Mouse (Mus musculus) mammary gland, adult 2 months (tissue): Measurements from ENCODE around the gene Sned1. TPM values are rescaled to one million over a fixed set of nuclear protein-coding genes. Genes with fewer than 3 reads are reported as not detected.

ENCODE experiments used
- polyA plus RNA-seq: library from polyadenylated mRNA; depleted of rRNA; stranded (reverse); fragments of >200 nt; gene quantifications from 2 replicates; pipeline ENCODE4 v1.2.3, GENCODE M21; 2012; ENCODE audit warnings: low replicate concordance; rRNA removed

The Sned1 gene
- 33.3 and 46.3 TPM in 2 replicates for polyA plus RNA-seq

DNA sequence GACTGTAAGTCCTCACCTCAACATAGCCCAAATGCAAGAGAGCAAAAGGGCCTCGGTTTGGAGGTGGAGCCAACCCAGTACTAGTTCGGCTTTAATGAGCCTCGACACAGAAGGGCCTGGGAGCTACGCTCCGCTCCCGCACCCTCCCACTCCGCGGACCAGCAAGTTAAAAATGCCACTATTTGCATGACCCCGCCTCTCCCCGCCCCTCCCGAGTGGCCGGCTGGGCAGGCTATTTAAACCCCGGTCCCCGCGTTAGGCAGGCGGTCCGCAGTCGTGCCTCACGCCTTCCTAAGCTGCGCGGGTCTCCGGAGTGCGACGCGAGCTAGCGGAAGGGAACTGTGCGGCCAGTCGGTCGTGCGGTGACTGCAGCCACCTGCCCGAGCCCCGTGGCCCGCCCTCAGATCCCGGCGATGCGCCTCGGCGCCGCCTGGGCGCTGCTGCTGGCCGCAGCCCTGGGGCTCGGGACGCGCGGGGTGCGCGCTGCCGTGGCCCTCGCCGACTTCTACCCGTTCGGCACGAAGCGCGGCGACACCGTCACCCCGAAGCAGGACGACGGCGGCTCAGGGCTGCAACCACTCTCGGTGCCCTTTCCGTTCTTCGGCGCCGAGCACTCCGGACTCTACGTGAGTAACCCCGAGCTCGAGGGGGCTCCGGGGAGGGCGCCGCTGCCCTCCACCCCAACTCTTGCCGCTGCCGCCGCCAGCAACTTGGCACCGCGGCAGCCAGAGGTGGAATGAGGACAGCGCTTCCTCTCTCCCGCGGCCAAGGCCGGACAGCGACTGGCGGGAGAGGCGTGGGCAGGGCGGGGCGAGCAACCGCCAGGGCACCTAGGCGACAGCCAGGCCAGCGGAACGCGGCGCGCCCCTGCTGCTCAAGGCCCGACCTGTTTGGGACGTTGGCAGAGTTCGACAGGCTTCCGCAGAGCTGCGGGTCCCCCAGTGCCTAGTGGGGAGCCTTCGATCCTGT lies at the start of gene Sned1:
Gene Sned1, plus strand, starts transcription at position 266 of the 969 bp plus-strand sequence.

DNA sequence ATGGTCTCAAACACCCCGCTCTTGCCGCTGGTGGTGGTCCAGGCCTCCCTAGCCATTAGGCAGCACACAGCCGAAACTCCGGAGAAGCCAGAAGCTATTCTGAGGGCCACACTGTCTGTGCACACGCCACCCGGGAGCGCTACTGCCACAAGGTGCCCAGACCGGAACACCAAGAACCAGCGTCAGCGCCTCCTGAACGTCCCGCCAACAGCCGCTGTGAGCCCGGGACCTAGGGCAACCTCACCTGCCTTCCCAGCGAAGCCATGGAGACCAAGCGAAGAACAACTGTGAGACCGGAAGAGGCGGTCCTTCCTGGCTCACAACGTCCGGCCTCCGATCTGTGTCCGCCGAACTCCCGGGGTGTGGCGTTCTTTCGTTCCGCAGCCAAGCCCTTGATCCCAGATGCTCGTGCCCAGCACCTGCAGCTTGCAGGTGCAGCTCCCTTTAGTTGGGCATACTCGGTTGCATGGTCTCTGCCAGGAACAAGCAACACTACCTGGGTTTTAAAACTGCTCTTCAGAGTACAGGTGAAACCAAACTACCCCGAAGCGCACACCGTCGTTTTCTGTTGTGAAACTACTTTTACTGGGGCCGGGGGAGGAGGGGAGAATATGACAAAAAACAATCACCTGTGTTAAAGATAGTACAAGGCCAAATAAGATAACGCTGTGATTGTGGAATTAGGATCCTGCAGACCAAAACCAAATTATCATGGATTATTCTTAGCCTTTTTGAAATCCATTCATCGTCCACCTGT lies 70.1 kb downstream of the Sned1 start, which contains the start of gene Mterf4:
Gene Mterf4, minus strand, starts transcription at position 335 of the 757 bp plus-strand sequence.

DNA sequence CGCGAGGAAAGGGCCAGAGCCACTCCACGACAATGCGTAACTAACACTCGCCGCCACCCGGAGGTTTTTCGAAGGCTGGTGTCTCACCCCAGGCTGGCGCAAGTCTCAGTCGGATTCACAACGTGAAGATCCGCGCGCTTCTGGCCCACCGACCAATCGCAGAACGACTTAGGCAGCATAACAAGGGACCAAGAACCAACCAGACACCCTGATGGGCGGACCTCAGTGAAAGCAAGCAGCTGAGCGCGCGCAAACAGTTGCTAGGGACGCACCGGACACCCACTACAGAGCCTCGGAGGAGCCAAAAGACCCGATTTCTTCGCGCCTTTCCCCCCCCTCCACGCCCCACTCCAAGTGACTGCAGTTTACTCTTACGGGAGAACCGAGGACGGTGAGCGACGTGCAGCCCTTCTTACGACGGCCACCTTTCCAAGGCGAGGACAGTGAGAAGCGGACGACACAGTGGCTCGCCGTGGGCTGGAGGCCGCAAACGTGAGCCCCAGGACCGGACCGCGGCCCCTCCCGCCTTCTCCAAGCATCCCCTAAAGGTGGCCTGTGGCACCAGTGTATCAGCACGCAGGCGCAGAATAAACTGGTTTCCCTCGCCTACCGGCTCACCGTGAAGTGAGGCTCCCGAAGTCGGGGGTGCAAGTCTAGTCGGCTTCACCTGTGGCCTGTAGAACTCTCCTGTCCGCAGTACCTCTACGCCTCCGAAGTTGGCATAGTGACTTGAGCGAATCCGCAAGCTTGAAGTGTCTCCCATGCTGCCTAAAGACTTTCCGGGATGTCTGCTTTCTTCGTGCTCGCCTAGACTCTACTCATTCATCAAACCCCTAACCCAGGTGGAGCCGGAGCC lies 107.2 kb downstream of the Sned1 start, which contains the start of the genes Ppp1r7 and Pask:
Gene Ppp1r7, plus strand, starts transcription at position 207 of the 856 bp plus-strand sequence.
Gene Pask, minus strand, starts transcription at position 835 of the 856 bp plus-strand sequence.

Other genes with a start within 250 kb of the Sned1 start
- gene Aqp12, start 229.5 kb upstream of the Sned1 start, polyA plus RNA-seq, result not detected in 2 replicates
- 2.7 and 3.2 TPM in 2 replicates for gene Kif1a, start 133.9 kb upstream of the Sned1 start, polyA plus RNA-seq
- 0.53 TPM in 1 of 2 replicates, not detected in the other for gene Agxt, start 100.6 kb upstream of the Sned1 start, polyA plus RNA-seq
- 0.19 and 0.82 TPM in 2 replicates for gene 2310007B03Rik, start 74.9 kb upstream of the Sned1 start, polyA plus RNA-seq
- gene Crocc2, start 67.1 kb upstream of the Sned1 start, polyA plus RNA-seq, result 0.37 and 0.38 TPM in 2 replicates
- 5.8 and 12.0 TPM in 2 replicates for gene Mterf4, start 70.1 kb downstream of the Sned1 start, polyA plus RNA-seq
- 2.7 and 4.7 TPM in 2 replicates for gene Ppp1r7, start 107.0 kb downstream of the Sned1 start, polyA plus RNA-seq
- 1.5 and 2.0 TPM in 2 replicates for gene Pask, start 107.6 kb downstream of the Sned1 start, polyA plus RNA-seq
- 0.53 and 0.99 TPM in 2 replicates for gene Ano7, start 138.1 kb downstream of the Sned1 start, polyA plus RNA-seq
- 47.5 and 89.7 TPM in 2 replicates for gene Hdlbp, start 243.0 kb downstream of the Sned1 start, polyA plus RNA-seq